Mouse (Mus musculus) E14TG2a.4 (cell line): ENCODE results near the gene Hoxc8.

ENCODE experiments used
- H3K27me3 ChIP-seq: 2 replicates; pipeline ENCODE4 v1.6.1; 2014; ENCODE audit warnings: low read length, control low read depth; ENCODE audit not compliant: insufficient read depth
- H3K36me3 ChIP-seq: 2 replicates; pipeline ENCODE4 v1.6.1; 2014; ENCODE audit warnings: low read length, control low read depth; ENCODE audit not compliant: insufficient read depth
- H3K4me1 ChIP-seq: replicated peaks from 2 replicates; pipeline ENCODE4 v1.6.1; 2014; ENCODE audit warnings: low read depth, low read length, control low read depth
- H3K4me3 ChIP-seq: replicated peaks from 2 replicates; pipeline ENCODE4 v1.5.1; 2014; ENCODE audit warnings: mild to moderate bottlenecking, low read length
- H3K9me3 ChIP-seq: 2 replicates; pipeline ENCODE4 v1.6.1; 2014; ENCODE audit warnings: low read length, control low read depth
- CTCF ChIP-seq: conservative IDR thresholded peaks from 2 replicates; pipeline ENCODE4 v1.5.1; 2014; ENCODE audit warnings: low read length
- NANOG ChIP-seq: IDR thresholded peaks from 2 replicates; pipeline ENCODE4 v1.6.1; 2014; ENCODE audit warnings: borderline replicate concordance, low read length, mixed read lengths
- POU5F1 ChIP-seq: IDR thresholded peaks from 2 replicates; pipeline ENCODE4 v1.6.1; 2014; ENCODE audit warnings: low read length, borderline replicate concordance

Gene Hoxc8

DNA sequence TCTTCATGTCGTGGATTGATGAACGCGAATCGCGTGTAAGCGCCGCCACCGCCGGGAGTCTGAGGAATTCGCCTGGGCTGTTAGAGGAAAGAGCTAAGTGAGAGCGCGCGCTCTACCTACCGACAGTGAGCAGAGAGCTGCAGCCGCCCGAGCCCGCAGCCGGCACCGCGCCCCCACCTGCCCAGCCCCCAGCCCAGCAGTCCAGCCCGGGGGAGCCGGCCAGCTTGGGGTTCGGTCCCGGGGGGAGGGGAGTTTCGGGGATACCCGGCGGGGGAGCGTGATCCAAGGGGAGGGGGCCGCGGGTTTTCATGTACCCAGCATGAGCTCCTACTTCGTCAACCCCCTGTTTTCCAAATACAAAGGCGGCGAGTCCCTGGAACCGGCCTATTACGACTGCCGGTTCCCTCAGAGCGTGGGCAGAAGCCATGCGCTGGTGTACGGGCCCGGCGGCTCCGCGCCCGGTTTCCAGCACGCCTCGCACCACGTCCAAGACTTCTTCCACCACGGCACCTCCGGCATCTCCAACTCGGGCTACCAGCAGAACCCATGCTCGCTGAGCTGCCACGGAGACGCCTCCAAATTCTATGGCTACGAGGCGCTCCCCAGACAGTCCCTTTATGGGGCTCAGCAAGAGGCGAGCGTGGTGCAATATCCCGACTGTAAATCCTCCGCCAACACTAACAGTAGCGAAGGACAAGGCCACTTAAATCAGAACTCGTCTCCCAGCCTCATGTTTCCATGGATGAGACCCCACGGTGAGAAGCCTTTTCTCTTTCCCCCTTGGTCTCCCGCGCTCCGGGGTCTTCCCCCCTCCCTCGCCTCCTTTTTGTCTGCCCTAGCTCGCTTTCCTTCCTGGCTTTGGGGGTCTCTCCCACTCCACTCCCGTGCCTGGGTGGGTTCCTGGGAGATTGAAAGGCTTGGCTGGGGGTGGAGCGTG, at the start of gene Hoxc8:
Gene Hoxc8 (plus strand): TSS at position 147 of the 937 bp plus-strand sequence.
- peak within 1 kb of the TSS; percentile 62 for H3K4me3 ChIP-seq
- H3K9me3 ChIP-seq, result peaks cover 11% of the 10 kb centered on the region
- peaks cover 98% of the 10 kb centered on the region for H3K27me3 ChIP-seq

DNA sequence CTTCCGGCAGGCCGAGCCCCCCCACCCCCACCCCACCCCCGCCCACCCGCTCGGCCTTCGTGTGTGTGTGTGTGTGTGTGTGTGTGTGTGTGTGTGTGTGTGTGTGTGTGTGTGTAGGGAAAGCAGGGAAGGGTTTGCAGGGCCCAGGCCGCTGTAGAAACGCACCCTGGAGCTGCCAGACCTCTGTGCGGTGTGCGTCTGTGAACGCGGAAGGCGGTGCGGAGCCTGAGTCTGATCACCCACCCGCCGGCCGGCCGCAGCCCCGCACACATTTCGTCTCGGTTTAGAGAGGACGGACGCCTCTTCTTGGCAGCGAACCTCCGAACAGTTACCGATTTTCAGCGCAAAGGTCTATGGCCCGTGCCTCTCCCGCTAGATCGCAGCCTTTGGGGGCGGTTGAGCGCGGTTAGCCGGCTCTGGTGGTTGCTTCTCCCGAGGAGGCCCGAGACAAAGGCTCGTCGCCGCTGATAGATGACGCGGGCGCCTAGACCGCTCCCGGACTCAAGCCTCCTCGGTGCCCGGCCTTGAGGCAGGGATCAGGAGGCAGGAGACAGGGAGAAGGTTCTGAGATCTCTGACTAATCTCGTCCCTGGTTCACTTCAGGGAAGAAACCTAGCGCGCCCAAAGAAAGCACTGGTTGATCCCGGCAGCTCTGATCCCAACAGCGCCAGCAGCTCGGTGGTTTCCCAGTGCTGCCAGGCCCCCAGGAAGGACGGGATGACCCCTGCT, 47.5 kb upstream of the Hoxc8 start:
- H3K36me3 ChIP-seq, result no peaks in the 10 kb centered on the region
- no peak for TF ChIP-seq POU5F1
- no peak for TF ChIP-seq NANOG
- TF ChIP-seq CTCF, result no peak
- peaks cover 96% of the 10 kb centered on the region for H3K27me3 ChIP-seq
- H3K4me3 ChIP-seq, result peak overlapping the region; percentile 69
- H3K9me3 ChIP-seq, result no peaks in the 10 kb centered on the region
- peaks cover 46% of the 10 kb centered on the region for H3K4me1 ChIP-seq

More for the DNA sequence above, at the start of gene Hoxc8:
- Histone ChIP-seq H3K4me1 (peaks cover 29% of the 10 kb centered on the region), H3K36me3 (no peaks in the 10 kb centered on the region)
- no peak for TF ChIP-seq POU5F1
- no peak for TF ChIP-seq CTCF
- TF ChIP-seq NANOG, result no peak

DNA sequence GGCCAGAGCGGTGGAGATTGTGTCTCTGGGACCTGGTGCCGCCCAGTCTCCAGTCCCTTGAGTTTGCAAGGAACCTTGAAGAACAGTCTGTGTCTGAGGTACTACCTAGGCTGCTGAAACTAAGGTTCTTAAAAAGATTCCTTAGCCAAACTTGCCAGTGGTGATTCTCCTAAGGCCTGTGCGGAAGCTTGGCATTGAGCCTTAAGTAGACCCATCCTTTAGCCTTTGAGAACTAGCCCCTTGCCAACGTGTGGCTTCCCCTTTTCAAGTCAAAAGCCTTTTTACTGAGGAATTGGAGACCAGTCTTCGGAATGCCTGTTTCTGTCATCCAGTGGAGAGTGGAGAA, 47.0 kb upstream of the Hoxc8 start:
- Histone ChIP-seq H3K4me3 (peak overlapping the region; percentile 69), H3K4me1 (peaks cover 43% of the 10 kb centered on the region), H3K36me3 (no peaks in the 10 kb centered on the region), H3K27me3 (peaks cover 96% of the 10 kb centered on the region), H3K9me3 (no peaks in the 10 kb centered on the region)
- TF ChIP-seq POU5F1 (no peak), CTCF (no peak), NANOG (no peak)

DNA sequence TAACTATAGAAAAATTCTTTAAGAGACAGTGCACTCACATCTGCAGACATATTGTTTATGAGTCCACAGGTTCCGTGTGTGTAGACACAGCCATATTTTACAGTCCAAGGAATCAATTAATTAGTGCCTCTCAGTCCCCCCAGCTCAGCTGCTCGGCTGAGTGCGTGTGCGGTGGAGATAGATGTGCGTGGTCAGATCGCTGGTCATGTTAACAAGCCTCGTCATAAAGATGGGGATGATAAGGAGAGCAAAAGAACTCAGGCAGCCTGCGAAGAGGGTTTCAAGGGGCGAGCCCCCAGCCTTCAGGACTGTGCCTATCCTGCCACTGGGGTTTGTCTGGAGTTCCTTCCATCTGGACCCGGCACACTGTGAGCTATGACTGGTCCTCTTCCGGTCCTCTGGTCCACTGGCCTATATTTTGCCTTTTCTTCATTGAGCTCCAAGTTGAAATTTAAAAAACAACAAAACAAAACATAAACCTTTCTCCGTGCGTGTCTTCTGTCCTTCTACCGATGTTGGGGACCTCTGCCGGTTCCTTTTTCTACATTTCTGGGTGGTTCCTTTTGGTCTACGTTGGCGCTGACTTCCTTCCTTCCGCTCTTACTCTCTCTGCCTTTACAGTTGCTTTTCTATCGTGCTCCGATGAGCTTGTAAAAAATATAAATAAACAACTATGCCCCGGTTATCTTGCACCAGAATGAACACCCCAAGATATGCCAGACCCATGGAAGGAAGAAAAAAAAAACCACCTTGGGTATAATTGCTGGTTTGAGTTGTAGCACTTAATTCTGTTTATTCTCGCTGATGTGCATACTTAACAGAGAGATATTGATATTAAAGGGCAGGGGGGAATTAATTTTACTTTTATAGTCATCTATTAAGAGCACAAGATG, 45.0 kb upstream of the Hoxc8 start:
- peaks cover 96% of the 10 kb centered on the region for H3K27me3 ChIP-seq
- H3K4me3 ChIP-seq, result no peak overlapping the region
- TF ChIP-seq NANOG, result no peak
- TF ChIP-seq POU5F1, result no peak
- TF ChIP-seq CTCF, result no peak
- H3K4me1 ChIP-seq, result peaks cover 29% of the 10 kb centered on the region
- no peaks in the 10 kb centered on the region for H3K36me3 ChIP-seq
- H3K9me3 ChIP-seq, result no peaks in the 10 kb centered on the region

DNA sequence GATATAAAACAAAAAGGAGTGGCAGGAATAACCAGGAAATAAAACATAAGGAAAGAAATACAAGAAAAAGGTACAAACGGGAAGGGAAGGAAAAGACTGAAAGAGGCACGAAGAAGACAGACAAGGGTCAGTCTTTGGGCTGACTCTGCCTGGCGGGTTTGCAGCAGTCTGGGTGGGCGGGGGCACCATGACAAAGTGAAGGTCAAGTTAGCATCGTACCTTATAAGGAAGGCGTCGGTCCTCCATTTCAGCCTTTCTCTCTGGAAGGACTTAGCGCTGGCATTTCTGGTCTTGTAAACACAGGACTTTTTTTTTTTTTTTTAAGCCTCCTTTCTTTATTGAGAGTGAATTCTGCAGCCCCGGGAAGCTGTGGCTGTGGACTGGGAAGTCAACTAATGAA, 43.1 kb upstream of the Hoxc8 start:
- Histone ChIP-seq H3K4me1 (peaks cover 36% of the 10 kb centered on the region), H3K27me3 (peaks cover 96% of the 10 kb centered on the region), H3K36me3 (no peaks in the 10 kb centered on the region), H3K4me3 (no peak overlapping the region), H3K9me3 (peaks cover 5% of the 10 kb centered on the region; the same call in 1 of the 2 replicates)
- TF ChIP-seq CTCF (no peak), POU5F1 (no peak)

DNA sequence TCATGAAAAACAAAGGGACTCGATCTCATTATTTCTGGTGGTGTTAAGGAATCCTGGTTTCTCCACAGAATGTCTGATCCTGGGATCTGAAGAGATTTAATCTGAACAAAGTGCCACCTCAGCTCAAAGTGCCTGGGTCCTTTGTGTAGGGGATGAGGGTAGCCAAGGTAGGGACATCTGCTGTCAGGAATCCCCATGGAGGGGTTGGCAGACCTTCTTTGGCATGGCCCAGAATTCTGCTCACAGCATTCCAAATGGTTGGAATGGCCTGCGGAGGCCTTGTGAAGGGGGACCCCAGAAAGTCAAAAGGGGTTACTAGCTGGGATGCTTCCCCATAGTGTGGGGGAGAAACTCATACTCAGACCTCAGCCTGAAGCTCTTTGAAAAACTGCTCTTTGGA, 41.6 kb upstream of the Hoxc8 start:
- TF ChIP-seq POU5F1, result no peak
- no peak for TF ChIP-seq CTCF
- no peak for TF ChIP-seq NANOG
- Histone ChIP-seq H3K4me1 (peaks cover 30% of the 10 kb centered on the region), H3K9me3 (peaks cover 5% of the 10 kb centered on the region; the same call in 1 of the 2 replicates), H3K27me3 (peaks cover 97% of the 10 kb centered on the region), H3K4me3 (no peak overlapping the region), H3K36me3 (no peaks in the 10 kb centered on the region)

DNA sequence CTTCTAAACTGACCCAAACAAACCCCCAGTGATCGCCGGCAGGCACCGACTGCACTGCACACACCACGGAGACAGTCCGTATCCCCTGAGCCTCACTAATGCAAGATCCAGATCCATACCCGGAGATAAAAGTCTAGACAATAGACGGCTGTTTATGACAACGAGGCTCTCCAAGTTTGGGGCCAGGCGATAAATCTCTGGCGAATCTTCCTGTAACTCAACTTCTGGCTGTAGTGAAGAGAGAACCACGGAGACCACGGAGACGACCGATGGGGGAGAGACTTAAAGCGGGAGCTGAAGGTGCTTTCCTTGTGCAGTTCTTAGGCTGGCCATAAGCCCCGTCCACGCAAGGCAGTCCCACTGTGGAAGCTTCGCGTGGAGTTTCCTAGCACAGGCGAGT, 40.7 kb upstream of the Hoxc8 start:
- no peak for TF ChIP-seq CTCF
- no peak for TF ChIP-seq POU5F1
- no peak for TF ChIP-seq NANOG
- Histone ChIP-seq H3K4me3 (no peak overlapping the region), H3K4me1 (peaks cover 37% of the 10 kb centered on the region), H3K36me3 (no peaks in the 10 kb centered on the region), H3K9me3 (peaks cover 5% of the 10 kb centered on the region; the same call in 1 of the 2 replicates), H3K27me3 (peaks cover 99% of the 10 kb centered on the region)

DNA sequence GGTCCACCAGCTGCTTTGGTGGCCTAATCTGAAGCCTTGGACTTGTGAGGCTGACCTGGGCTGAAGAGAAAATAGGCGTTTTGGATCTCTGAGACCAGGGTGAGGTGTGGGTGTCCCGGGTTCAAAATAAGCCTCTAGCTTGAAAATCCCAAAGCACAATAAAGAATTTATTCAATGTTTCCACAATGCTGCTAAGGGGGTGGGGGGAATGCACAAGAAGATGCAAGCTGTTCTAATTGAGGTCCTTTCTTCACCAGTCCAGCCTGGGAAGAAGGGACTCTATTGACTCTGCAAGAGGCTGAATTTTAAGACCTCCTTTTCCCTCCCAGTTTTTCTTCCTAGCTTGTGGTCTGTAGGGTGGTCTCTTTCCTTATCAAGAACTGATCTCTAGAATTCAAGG, 39.5 kb upstream of the Hoxc8 start:
- no peak overlapping the region for H3K4me3 ChIP-seq
- H3K9me3 ChIP-seq, result peaks cover 5% of the 10 kb centered on the region; the same call in 1 of the 2 replicates
- peaks cover 98% of the 10 kb centered on the region for H3K27me3 ChIP-seq
- peaks cover 46% of the 10 kb centered on the region for H3K4me1 ChIP-seq
- TF ChIP-seq CTCF (no peak), NANOG (no peak), POU5F1 (no peak)
- H3K36me3 ChIP-seq, result no peaks in the 10 kb centered on the region
